Mouse (Mus musculus) ovary, postnatal 36 days (tissue): ENCODE measurements around the gene Sae1.
"Not testable (repeated sequence)": the region's sequence is repeated elsewhere in the genome, so short reads cannot be mapped to it uniquely, and the experiment has no call there.

ENCODE experiments used
- DNase-seq: peaks from one replicate; pipeline ENCODE4 v3.0.0; 2022; ENCODE audit warnings: low spot score, mixed read lengths

Sae1 gene

DNA sequence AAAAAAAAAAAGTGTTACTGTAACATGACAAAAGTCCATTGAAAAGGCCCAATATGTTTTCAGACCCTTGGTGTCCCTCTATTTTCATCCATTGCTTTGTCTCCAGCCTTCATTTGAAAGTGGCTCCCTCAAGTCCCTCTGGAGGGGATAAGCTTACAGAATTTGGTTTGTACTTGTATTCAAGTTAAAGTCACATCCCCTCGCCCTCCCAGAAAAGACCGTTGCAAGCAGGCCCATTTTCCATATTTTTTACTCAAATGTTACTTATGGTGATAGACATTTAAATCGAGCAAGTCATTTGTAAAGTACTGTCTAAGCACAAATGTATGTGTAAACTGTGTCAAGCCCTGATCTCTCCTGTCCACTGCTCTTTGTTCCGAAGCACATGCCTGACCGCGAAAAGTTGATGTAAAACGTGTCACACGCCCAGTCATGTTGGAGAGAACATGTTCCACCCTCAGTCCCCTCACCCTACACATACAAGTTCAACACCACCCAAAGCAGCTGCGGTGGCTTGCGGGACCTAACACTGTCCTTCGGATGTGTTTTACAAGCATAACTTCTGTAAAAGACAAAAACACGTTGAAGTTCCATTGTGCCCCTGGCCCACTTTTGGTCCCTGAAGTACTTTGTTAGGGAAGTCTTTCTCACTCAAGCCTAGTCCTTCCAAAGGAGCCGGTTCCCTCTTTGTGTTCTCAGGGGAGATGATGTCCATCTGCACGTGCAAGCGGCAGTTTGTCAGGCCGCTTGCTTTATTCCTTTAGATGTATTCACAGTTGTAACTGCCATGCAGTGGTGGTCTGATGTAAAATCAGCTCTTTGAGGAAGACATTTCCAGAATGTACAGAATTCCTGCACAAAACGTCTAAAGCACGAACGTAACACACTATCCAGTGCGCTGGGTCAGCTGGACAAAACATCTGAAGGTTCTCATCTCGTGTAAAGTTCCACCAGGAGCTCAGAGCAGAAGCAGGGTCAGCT lies 15.7 kb upstream of the Sae1 start:
- DNase-seq, result no peak

- DNase-seq, result no peak
Measured at GRCm38 (mm10) chr7:16402449-16402848, 14.8 kb upstream of the Sae1 start.

DNA sequence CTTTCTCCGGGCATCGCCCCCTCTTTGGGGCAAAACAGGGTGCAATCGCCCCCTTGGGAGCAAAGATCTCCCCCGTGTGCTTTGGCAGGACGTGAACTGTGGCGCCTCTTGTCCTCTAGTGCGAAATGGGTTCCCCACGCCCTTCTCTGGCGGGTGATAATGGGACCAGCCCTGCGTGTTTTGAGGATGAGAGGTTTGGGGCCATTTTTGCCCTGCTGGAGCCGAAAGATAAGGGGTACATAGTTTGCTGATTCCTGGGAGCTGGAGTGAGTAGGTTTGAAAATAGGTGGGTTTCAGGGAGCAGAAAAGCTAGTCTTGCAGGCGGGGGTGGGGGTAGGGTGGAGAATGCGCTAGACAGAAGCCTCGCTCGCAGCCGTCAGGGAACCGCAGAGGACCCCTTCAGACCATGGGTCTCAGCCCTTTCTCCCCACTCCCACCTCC lies 14.4 kb upstream of the Sae1 start:
- peak; percentile 26 for DNase-seq

GRCm38 (mm10) chr7:16400689-16401611 lies 13.3 kb upstream of the Sae1 start, which contains the start of gene Zc3h4:
Zc3h4 (plus strand) TSS chr7:16400910.
- peak; percentile 90 for DNase-seq

GRCm38 (mm10) chr7:16399820-16400688 lies 12.4 kb upstream of the Sae1 start:
- peak; percentile 98 for DNase-seq

- peak; percentile 86 for DNase-seq
Measured at GRCm38 (mm10) chr7:16399098-16399819, 11.7 kb upstream of the Sae1 start.

DNA sequence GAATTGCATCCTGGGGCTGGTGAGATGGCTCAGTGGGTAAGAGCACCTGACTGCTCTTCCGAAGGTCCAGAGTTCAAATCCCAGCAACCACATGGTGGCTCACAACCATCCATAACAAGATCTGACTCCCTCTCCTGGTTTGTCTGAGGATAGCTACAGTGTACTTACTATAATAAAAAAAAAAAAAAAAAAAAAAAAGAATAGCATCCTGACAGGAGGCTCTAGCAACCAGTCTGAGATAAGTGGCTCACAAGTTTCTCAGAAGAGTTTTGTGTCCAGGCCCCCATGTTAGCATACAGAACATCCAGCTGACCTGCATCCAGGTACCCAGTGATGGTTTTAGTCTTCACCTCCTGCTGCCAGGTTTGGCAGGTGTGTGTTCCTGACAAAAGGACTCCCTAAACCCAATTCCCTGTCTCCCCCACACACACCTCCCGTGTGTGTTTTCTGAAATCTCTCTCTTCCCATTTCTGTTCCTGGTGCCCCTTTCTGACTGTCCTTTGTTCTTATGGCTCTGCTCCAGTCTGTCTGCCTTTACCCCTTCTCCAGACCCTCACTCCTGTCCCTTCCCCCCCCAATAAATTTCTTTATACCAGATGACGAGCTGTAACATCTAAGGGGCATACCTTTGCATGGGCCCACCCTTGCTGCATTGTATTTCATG lies 10.9 kb upstream of the Sae1 start:
- no peak for DNase-seq

DNA sequence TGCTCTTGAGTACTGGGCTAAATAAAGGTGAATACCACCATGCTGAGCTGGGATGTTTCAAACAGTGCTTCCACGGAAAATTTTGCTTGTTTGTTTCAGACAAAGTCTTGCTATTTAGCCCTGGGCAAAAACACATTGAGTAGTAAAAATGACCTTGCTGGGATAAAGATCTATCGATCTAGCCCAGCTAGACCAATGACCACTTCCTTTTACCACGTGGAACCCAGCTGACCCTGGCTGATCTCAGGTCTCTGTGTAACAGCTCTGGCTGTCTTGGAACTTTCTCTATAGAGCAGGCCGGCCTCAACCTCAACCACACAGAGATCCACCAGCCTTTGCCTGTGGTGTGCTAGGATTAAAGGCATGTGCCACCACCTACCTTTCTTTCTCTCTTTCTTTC lies 9.9 kb upstream of the Sae1 start:
- DNase-seq, result no peak

DNA sequence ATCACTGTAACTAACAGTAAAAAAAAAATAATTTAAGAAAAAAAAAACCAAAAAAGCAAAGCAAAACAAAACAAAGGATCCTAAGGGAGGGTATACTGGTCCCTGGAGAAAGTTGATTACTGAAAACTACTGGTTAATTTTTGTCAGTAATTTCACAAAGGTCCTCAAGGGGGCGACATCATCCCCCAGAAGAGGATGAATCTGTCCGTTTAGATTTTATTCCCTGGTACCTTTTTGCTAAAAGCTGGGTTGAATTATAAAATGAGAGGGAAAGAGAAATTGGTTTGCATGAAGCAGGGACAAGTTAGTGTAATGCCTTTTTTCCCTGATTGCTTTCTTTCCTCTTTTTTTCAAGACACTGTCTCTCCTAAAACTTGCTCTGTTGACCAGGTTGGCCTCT lies 8.3 kb upstream of the Sae1 start:
- DNase-seq, result no peak

DNA sequence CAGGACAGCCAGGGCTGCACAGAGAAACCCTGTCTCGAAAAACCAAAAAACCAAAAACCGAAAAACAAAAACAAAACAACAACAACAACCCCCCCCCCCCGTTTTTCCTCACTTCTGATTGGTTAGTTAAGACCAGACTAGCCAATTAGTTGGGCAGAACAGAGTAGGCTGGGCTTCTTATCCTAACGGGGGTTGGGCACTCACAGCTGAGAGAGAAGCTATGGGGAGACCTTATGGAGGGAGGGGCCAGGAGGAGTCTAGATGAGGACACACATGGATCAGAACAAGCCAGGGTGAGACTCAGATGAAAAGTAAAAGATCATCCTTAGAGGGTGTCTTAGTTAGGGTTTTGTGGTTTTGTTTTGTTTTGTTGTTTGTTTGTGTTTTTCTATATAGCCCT lies 5.3 kb upstream of the Sae1 start:
- no peak for DNase-seq

DNA sequence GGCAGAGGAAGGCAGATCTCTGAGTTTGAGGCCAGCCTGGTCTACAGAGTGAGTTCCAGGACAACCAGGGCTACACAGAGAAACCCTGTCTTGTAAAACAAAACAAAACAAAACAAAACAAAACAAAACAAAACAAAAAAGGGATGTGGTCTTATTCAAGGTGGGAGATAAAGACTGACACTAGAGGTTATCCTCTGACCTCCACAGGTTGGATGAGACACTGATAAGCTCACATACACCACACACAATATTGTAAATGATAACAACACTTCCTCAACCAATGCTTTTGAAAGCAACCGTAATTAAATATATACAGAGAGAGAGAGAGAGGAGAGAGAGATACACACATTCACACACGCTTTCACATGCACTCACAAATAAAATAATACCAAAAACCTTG lies 2.3 kb upstream of the Sae1 start:
- not testable (repeated sequence) for DNase-seq

GRCm38 (mm10) chr7:16376505-16376904 lies 11.1 kb downstream of the Sae1 start:
- DNase-seq, result peak; percentile 14

- no peak for DNase-seq
Measured at GRCm38 (mm10) chr7:16374989-16375388, 12.6 kb downstream of the Sae1 start.

GRCm38 (mm10) chr7:16373719-16374118 lies 13.9 kb downstream of the Sae1 start:
- no peak for DNase-seq

- no peak for DNase-seq
Measured at GRCm38 (mm10) chr7:16370596-16370995, 17.0 kb downstream of the Sae1 start.

GRCm38 (mm10) chr7:16368835-16369234 lies 18.8 kb downstream of the Sae1 start:
- DNase-seq, result no peak

DNA sequence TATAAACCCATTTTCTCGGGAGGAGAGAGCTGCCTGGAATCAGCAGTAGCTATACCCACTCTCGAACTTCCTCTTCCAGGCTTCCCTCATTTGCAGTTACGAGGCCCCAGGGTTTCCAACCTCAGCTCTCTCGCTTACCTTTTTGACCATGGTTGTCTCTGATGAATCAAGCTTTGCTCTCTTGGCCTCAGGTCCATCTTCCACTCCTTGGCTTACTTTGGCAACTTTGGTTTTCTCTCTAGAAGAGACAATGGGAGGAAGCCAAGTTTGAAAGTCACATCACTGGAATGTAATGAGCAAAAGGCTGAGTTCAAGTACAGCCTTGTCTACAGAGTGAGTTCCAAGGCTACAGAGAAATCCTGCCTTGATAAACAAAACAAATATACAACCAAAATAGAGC lies 20.9 kb downstream of the Sae1 start:
- no peak for DNase-seq

GRCm38 (mm10) chr7:16366133-16366646 lies 21.4 kb downstream of the Sae1 start:
- peak; percentile 9 for DNase-seq

GRCm38 (mm10) chr7:16364901-16365500 lies 22.6 kb downstream of the Sae1 start:
- DNase-seq, result peak; percentile 11

DNA sequence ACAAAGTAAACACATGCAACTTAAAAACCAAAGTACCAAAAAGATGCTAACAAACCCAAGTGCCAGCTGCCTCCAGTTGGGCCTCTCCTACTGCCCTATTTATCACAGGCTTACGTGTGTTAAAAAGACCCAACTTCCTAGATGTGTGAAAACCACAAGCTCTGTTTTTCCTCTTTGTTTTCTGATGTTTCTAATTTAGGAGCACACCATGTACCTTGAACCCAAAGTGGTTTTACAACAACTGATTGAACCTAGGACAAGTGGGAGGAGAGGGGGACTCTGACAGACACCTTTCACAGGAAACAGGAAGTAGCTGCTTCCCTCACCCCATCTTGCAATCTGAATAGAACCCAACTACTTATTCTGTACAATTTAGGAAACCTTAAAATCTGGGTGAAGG lies 23.3 kb downstream of the Sae1 start:
- DNase-seq, result no peak
